Mouse (Mus musculus) lung, embryonic 15.5 days (tissue): ENCODE measurements at regions not wholly inside any gene's neighbourhood (a gene's known extent, or its start where the extent isn't known, plus 50 kb on each side); places are given as distances from the start of the nearest gene placed in this dataset.

ENCODE experiments used
- ATAC-seq: fragments of 200-750 bp; cut with Nextera tagmentation; 2 replicates; pipeline ENCODE4 v1.8.0; 2017; ENCODE audit warnings: moderate number of reproducible peaks, borderline replicate concordance; ENCODE audit not compliant: low FRiP score, low TSS enrichment; ENCODE audit errors: extremely low read depth
- H3K27ac ChIP-seq: fragments of 300-500 bp; sonication (generic); 2 replicates; pipeline ENCODE4 v1.5.1; 2015; ENCODE audit warnings: moderate library complexity, mild to moderate bottlenecking, inconsistent platforms
- H3K27me3 ChIP-seq: fragments of 300-500 bp; sonication (generic); 2 replicates; pipeline ENCODE4 v1.6.1; 2015; ENCODE audit warnings: inconsistent platforms
- H3K36me3 ChIP-seq: fragments of 300-500 bp; sonication (generic); 2 replicates; pipeline ENCODE4 v1.6.1; 2015; ENCODE audit warnings: inconsistent platforms
- H3K4me1 ChIP-seq: fragments of 300-500 bp; sonication (generic); 2 replicates; pipeline ENCODE4 v1.6.1; 2015; ENCODE audit warnings: inconsistent platforms
- H3K4me2 ChIP-seq: fragments of 300-500 bp; sonication (generic); 2 replicates; pipeline ENCODE4 v1.6.1; 2015; ENCODE audit warnings: inconsistent platforms, mild to moderate bottlenecking, moderate library complexity
- H3K4me3 ChIP-seq: fragments of 300-500 bp; sonication (generic); 2 replicates; pipeline ENCODE4 v1.5.1; 2015; ENCODE audit warnings: mild to moderate bottlenecking, inconsistent platforms
- H3K9ac ChIP-seq: fragments of 300-500 bp; sonication (generic); 2 replicates; pipeline ENCODE4 v1.6.1; 2015; ENCODE audit warnings: inconsistent platforms
- H3K9me3 ChIP-seq: fragments of 300-500 bp; sonication (generic); 2 replicates; pipeline ENCODE4 v1.6.1; 2016; ENCODE audit warnings: inconsistent platforms
- WGBS: fragments of 180-500 bp; shearing (Covaris S2); methylation state at CpG from one replicate; pipeline ENCODE4 v1.1.7; 2015; 5-methylcytosine and 5-hydroxymethylcytosine counted together

DNA sequence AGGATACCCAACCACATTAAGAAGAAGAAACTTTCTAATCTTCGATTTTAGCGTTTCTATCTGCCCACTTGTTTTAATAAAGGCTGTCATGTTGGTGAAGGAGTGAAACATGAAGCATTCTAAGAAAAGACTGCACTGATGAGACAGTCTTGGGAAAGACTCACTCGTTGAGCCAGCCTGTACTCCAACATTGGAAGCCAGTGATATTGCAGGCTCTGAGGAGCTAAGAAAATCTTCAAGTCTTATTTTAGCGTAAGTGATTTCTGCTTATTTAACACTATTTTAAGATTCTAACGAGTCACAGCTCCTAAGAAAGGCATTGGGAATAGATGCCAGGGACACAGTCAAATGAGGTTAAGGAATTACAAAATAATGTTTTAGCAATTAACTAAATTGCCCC, 78.9 kb upstream of the 1700066M21Rik start:
- H3K4me3 ChIP-seq: no peak overlapping the region
- H3K27me3 ChIP-seq: no peaks in the 10 kb centered on the region
- 66% methylated on average over 5 of the region's 5 CpGs for WGBS
- H3K27ac ChIP-seq: no peak overlapping the region
- no peak for ATAC-seq
- no peak overlapping the region for H3K9ac ChIP-seq
- H3K4me1 ChIP-seq: no peaks in the 10 kb centered on the region
- H3K9me3 ChIP-seq: no peaks in the 10 kb centered on the region
- H3K4me2 ChIP-seq: no peak overlapping the region
- H3K36me3 ChIP-seq: no peaks in the 10 kb centered on the region

DNA sequence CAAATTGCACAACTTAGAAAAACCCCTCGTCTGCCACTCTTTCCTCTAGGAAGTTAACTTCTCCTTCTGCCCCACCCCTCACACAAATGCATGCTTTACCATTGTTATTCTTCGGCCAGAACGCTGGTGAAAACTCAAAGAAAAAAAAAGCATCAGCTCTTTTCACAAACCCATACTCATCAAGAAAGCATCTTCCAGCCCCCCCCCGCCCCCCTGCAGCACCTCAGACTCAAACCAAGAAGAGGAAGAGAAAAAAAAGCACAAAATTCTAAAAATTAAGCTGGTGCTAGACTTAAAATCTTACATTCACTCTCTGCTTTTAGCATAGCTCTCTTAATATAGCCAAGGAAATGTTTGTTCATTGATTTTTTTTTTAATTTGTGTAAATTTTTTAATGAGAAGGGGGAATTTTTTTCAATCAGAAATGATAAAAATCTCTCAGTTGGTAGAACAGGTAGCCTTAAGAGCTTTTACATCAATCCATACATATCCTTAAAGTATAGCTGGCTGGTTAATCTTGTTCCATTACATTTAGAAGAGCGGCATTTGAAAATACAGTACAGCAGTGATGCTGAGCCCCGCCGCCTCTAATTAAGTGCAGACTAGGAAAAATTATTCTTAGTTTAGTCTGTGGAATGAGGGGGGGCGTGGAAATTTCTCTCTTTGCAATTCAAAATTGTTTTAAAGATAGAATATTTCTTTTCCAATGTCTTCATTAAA, 76.0 kb upstream of the 1700066M21Rik start:
- Histone ChIP-seq H3K27ac (no peak overlapping the region), H3K9me3 (no peaks in the 10 kb centered on the region), H3K27me3 (no peaks in the 10 kb centered on the region), H3K36me3 (no peaks in the 10 kb centered on the region), H3K4me1 (no peaks in the 10 kb centered on the region), H3K9ac (no peak overlapping the region), H3K4me3 (no peak overlapping the region), H3K4me2 (no peak overlapping the region)
- 58% methylated on average over 8 of the region's 8 CpGs for WGBS
- ATAC-seq: no peak

DNA sequence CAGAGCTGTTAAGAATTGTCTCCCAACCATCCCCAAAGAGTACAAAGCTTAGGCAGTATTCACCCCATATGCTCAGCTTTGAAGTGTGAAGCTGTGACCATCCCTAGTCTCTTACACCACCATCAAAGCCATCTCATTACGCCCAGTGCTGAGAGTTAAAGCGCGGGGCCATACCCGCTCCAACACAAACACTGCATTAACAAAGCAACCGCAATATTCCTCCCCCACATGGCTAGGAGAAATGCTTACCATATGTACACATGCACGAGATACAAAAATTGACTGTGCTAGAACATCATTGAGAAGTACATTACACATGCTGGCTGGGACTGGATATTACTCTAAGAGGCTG, 75.5 kb upstream of the 1700066M21Rik start:
- Histone ChIP-seq H3K4me2 (no peak overlapping the region), H3K27ac (no peak overlapping the region), H3K27me3 (no peaks in the 10 kb centered on the region), H3K9me3 (no peaks in the 10 kb centered on the region), H3K4me1 (no peaks in the 10 kb centered on the region), H3K36me3 (no peaks in the 10 kb centered on the region), H3K4me3 (no peak overlapping the region), H3K9ac (no peak overlapping the region)
- ATAC-seq: no peak
- WGBS: 63% methylated on average over 6 of the region's 6 CpGs

GRCm38 (mm10) chr1:57304757-57305156, 72.7 kb upstream of the 1700066M21Rik start:
- H3K4me3 ChIP-seq: no peak overlapping the region
- H3K27ac ChIP-seq: no peak overlapping the region
- H3K9me3 ChIP-seq: no peaks in the 10 kb centered on the region
- no peak overlapping the region for H3K9ac ChIP-seq
- no peaks in the 10 kb centered on the region for H3K36me3 ChIP-seq
- no peaks in the 10 kb centered on the region for H3K4me1 ChIP-seq
- no peak for ATAC-seq
- no peak overlapping the region for H3K4me2 ChIP-seq
- no peaks in the 10 kb centered on the region for H3K27me3 ChIP-seq
- 72% methylated on average over 2 of the region's 2 CpGs for WGBS

DNA sequence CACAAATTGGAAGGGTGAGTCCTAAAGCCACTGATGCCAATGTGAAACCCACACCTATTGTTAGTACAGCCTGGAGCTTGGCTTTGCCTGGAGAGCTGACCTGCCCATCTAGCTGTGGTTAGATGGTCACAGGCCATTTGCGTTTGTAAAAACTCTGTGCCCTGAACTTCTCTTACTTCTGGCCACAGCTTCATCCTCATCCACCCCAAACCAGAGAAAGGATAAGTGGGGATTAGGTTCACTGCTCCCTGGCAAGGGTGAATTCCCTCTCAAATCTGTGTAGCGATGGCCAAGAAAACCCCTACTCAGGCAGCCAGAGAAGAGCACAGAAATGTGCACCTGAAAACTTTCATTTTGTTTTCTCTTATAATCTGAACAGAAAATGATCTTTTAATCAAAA, 54.9 kb upstream of the 1700066M21Rik start:
- H3K27ac ChIP-seq: no peak overlapping the region
- no peaks in the 10 kb centered on the region for H3K9me3 ChIP-seq
- no peaks in the 10 kb centered on the region for H3K4me1 ChIP-seq
- 82% methylated on average over 2 of the region's 2 CpGs for WGBS
- no peak for ATAC-seq
- no peak overlapping the region for H3K4me2 ChIP-seq
- H3K4me3 ChIP-seq: no peak overlapping the region
- H3K9ac ChIP-seq: no peak overlapping the region
- no peaks in the 10 kb centered on the region for H3K36me3 ChIP-seq
- no peaks in the 10 kb centered on the region for H3K27me3 ChIP-seq

DNA sequence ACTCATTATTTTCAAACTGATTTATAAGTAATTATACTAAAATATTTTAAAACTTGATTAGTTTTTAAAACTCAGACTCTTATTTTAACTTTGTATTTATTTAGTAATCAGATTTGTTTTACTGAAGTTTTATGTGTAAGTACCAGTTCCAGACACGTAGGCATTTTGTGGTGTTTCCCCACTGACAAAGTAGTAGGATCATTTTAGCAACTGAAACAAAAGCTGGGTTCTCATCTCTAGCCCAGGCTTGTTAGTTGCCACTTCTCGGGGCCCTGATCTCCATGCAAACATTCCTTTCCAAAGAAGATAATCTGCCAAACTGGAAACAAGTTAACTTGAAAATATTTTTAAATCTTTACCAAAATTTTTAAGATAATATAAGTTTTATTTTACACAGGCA, 54.3 kb upstream of the 1700066M21Rik start:
- Histone ChIP-seq H3K4me2 (no peak overlapping the region), H3K4me3 (no peak overlapping the region), H3K27me3 (no peaks in the 10 kb centered on the region), H3K9me3 (no peaks in the 10 kb centered on the region), H3K9ac (no peak overlapping the region), H3K27ac (no peak overlapping the region), H3K4me1 (no peaks in the 10 kb centered on the region), H3K36me3 (no peaks in the 10 kb centered on the region)
- WGBS: 68% methylated on average over 2 of the region's 2 CpGs
- ATAC-seq: no peak

DNA sequence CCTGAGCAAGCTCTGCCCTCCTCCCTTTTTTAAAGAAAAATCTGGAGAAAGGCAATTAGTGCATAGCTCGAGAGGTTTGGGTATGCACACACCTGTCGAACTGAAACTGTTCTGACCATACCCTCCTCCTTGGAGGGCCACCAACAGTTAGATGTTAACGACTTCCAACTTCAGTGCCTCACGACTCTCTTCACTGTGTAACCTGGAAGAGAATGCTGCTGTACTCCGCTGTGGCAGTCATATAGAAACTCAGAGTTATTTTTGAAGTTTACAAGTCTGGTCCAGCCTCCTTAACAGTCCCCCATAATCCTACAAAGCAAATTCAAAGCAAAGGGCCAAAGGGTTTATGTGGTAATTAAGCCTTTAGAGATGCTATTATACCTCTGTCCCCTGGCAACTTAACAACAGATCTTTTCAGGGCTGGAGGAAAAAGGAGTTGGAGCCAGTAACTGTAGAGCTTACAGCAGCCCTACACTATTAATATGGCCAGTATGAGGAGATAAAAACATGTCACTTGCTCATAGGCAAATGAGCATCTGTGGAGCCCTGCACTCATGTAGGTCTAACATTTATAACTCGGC, 51.7 kb upstream of the 1700066M21Rik start:
- ATAC-seq: no peak
- H3K27ac ChIP-seq: no peak overlapping the region
- 58% methylated on average over 6 of the region's 6 CpGs for WGBS
- H3K4me3 ChIP-seq: no peak overlapping the region
- H3K27me3 ChIP-seq: no peaks in the 10 kb centered on the region
- H3K4me1 ChIP-seq: no peaks in the 10 kb centered on the region
- H3K9ac ChIP-seq: no peak overlapping the region
- no peaks in the 10 kb centered on the region for H3K9me3 ChIP-seq
- H3K4me2 ChIP-seq: no peak overlapping the region
- no peaks in the 10 kb centered on the region for H3K36me3 ChIP-seq
